Mouse (Mus musculus) T-helper 2 cell (primary cell): ENCODE measurements around the gene Olfr1378.

ENCODE experiments used
- in situ Hi-C: fragments of 300-600 bp; cut with MboI, MseI; formaldehyde crosslinking; loops from one replicate; pipeline ENCODE4 v1.15.1; 2025; ENCODE audit warnings: high pct_unique_total_duplicates

Gene Olfr1378

GRCm38 (mm10) chr11:50966230-50966629 lies at the start of gene Olfr1378:
Gene Olfr1378 (plus strand): TSS chr11:50966530.
- in situ Hi-C loops = no loop called here

GRCm38 (mm10) chr11:50930469-50931014 lies 35.8 kb upstream of the Olfr1378 start:
- in situ Hi-C loops = loop anchor here (25.0 kb wide), 1 partner anchor 1843 kb away; the partner anchor contains the start of gene Ifi47

- in situ Hi-C loops = loop anchor here (25.0 kb wide), 1 partner anchor 1844 kb away; the partner anchor contains the start of gene Ifi47
Measured at GRCm38 (mm10) chr11:50931021-50931420, 35.3 kb upstream of the Olfr1378 start.

- in situ Hi-C loops = loop anchor here (25.0 kb wide), 1 partner anchor 1844 kb away; the partner anchor contains the start of gene Ifi47
Measured at GRCm38 (mm10) chr11:50931451-50931866, 34.9 kb upstream of the Olfr1378 start, which contains the start of gene Zfp354b. Gene Zfp354b (minus strand): TSS chr11:50931633.

DNA sequence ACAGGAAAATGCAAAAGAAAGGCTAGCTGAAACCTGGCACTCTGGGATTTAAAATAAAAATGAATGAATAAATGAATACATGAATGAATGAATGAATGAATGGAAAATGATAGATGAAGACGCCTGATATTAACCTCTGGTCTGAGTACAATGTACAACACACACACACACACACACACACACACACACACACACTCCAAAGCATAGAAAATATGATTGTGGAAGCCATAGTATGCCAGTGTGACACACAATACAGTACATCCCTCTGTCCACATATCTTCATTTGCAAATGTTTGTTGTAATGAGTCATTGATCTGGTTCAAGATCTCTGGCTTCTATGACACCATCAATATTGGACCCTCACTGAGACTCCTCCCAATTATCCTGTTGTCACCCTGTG lies 34.3 kb upstream of the Olfr1378 start:
- in situ Hi-C loops = loop anchor here (25.0 kb wide), 1 partner anchor 1845 kb away; the partner anchor contains the start of gene Ifi47

DNA sequence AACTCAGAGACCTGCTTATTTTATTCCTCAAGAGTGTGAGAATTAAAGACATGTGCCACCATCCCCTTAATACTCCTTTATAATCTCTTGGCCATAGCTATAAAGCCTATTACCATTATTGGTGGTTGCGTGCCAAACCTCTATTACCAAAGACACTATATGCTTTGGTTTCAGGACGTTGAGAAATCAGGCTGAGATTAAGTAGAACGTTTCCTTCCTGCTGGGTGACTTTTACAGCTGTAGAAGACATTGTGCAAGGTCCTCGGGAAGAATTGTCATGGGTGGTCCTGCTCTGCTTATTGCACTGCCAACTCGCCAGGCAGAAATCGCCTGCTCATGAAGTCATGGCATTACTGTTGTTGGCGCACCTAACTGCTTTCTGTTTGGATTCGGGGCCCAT lies 27.9 kb upstream of the Olfr1378 start:
- in situ Hi-C loops = loop anchor here (25.0 kb wide), 1 partner anchor 1851 kb away; the partner anchor contains the start of gene Ifi47

DNA sequence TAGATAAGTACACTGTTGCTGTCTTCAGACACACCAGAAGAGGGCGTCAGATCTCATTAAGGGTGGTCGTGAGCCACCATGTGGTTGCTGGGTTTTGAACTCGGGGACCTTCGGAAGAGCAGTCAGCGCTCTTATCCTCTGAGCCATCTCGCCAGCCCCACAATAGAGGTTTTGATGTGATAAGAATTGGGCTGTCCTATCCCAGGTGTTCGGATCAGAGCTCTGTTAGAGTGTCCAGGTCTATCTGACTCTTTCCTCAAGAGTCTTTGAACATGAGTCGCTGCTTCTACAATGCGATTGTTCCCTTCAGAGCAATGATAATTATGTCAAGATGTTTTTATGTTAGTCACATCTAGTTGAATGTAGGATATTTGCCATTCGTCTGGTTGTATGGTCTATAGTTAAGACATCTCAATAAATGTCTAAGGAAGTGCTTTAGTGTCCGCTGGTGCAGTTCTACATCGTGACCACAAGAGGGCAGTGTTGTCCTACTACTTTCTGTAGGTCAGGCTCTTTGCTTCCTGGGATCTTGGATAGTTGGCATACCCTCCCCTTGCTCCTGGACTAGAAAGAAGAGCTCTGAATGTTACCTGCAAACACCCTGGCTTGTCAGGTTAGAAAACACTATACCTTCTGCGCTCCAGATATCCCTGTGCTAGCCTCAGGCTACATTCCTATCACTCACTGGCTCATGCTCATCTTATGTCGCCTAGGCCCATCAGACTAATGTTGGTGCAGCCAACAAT lies 26.5 kb upstream of the Olfr1378 start:
- in situ Hi-C loops = loop anchor here (5.0 to 25.0 kb wide), 2 partner anchors 93 to 1852 kb away; partner anchors contain the start of gene Ifi47

GRCm38 (mm10) chr11:50942386-50942785 lies 23.9 kb upstream of the Olfr1378 start:
- in situ Hi-C loops = loop anchor here (5.0 to 25.0 kb wide), 2 partner anchors 90 to 1855 kb away; partner anchors contain the start of gene Ifi47

GRCm38 (mm10) chr11:50943506-50943905 lies 22.8 kb upstream of the Olfr1378 start, which contains the start of gene 4933414I15Rik:
Gene 4933414I15Rik (minus strand): TSS chr11:50943765.
- in situ Hi-C loops = loop anchor here (5.0 to 25.0 kb wide), 2 partner anchors 89 to 1856 kb away; partner anchors contain the start of gene Ifi47

- in situ Hi-C loops = loop anchor here (10.0 kb wide), 1 partner anchor 603 kb away; no protein-coding TSS in a partner anchor
Measured at GRCm38 (mm10) chr11:50952290-50952689, 14.0 kb upstream of the Olfr1378 start.

DNA sequence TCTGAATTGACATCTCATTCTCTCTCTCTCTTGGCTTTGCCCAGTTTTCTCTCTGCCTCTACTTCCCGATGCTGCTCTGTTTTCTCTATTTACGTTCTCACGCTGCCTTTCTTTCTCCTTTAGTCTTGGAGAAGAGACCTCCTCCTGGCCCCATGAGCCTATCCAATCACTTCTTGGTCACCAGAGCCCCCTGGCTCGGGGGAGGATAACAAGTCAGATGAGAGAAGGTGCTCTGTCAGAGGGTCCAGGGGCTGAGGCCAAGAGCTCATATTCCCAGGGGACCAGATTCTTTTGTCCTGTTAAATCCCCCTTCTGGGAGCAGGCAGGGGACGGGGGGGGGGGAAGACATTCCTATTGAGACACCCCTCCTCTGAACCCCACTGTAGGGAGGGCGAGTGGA lies 12.7 kb upstream of the Olfr1378 start, which contains the start of gene Prop1:
Gene Prop1, minus strand, starts transcription at position 101 of the 400 bp plus-strand sequence.
- in situ Hi-C loops = loop anchor here (10.0 kb wide), 1 partner anchor 601 kb away; no protein-coding TSS in a partner anchor

GRCm38 (mm10) chr11:50964886-50965285 lies 1.4 kb upstream of the Olfr1378 start:
- in situ Hi-C loops = no loop called here

- in situ Hi-C loops = no loop called here
Measured at GRCm38 (mm10) chr11:50977216-50977615, 10.9 kb downstream of the Olfr1378 start.

- in situ Hi-C loops = no loop called here
Measured at GRCm38 (mm10) chr11:50981667-50982066, 15.3 kb downstream of the Olfr1378 start, which contains the start of gene Olfr1377. Gene Olfr1377 (plus strand): TSS chr11:50981967.

DNA sequence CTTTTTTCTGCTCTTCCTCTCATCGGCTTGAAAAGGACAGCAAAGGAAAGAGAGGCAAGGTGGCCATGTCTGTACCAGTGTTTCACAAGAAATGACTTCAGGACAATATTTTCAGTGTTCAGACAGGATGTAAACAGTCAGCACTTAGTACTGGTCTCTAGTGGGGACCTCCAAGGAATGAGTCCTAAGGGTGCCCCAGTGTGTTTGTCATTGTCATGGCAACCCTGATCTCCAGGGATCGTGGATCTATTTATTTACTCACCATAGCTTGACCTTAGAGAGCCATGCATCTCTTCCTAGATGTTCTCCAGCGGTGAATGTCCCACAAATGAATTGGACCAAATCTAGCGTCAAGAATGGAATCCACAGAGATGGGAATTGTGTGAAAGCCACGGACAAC lies 37.0 kb downstream of the Olfr1378 start, which contains the start of gene Olfr51:
Gene Olfr51, plus strand, starts transcription at position 301 of the 400 bp plus-strand sequence.
- in situ Hi-C loops = no loop called here

DNA sequence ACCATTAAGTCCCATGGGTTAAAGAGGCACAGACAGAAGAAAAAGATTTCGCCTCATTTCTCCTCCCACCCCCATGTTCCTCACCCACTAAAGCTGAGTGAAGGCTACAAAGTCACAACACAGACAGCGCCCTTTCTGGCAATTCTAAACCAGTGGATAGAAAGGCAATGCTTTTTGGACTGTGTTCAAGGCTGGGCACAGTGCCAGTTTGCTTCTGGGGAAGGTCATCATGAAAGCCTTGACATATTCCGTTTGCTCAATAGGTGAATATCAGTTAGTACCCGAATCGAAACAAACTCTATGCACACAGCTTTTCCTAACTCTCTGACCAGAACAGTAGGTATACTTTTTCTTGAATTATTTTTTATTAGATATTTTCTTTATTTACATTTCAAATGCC lies 45.5 kb downstream of the Olfr1378 start:
- in situ Hi-C loops = no loop called here

GRCm38 (mm10) chr11:51013936-51014335 lies 47.6 kb downstream of the Olfr1378 start, which contains the start of gene Olfr54:
Gene Olfr54 (plus strand): TSS chr11:51014236.
- in situ Hi-C loops = no loop called here

GRCm38 (mm10) chr11:51016341-51016740 lies 50.0 kb downstream of the Olfr1378 start:
- in situ Hi-C loops = no loop called here
